In genomic region chr7:112238768-112239728, GRCm38 (mm10) we compare ENCODE assay signal across 10 mouse cellular contexts. TPM values are rescaled to one million over a fixed set of nuclear protein-coding genes. Genes with fewer than 3 reads are reported as not detected.
DNase-seq lines count a peak whose midpoint lies in the region; ATAC-seq and TF ChIP-seq lines count a peak whose summit lies in the region.
"Had no signal": no experiment of that assay in that cellular context is flagged by ENCODE, and none has a peak within 500 bp of the region (broad histone marks: within the 10 kb centered on the region; RNA-seq: fewer than 3 reads in every experiment).

No protein-coding gene starts in this region.

- H3K9ac ChIP-seq in intestine, postnatal 0 days (ENCODE audit: low read depth, low read length): 0 out of 2 replicates have a peak overlapping the region, but pooled peaks have one; percentile 7
- H3K9ac ChIP-seq: embryonic facial prominence, embryonic 13.5 days had no signal

- no peaks in the 10 kb centered on the region for H3K27me3 ChIP-seq in intestine, postnatal 0 days (replicated peaks; ENCODE audit: control insufficient read depth, insufficient read depth, low read length)
- H3K27me3 ChIP-seq: embryonic facial prominence, embryonic 13.5 days had no signal

- no peak for TF ChIP-seq CTCF in intestine, postnatal 0 days (IDR thresholded peaks at IDR 0.05; ENCODE audit: low read depth)

- peaks cover 9% of the 10 kb centered on the region; the same call in 1 of the 2 replicates for H3K36me3 ChIP-seq in intestine, postnatal 0 days (ENCODE audit: control insufficient read depth, insufficient read depth)
- H3K36me3 ChIP-seq: embryonic facial prominence, embryonic 13.5 days had no signal

- H3K4me2 ChIP-seq in intestine, postnatal 0 days (replicated peaks; ENCODE audit: low read depth): no peak overlapping the region
- H3K4me2 ChIP-seq: embryonic facial prominence, embryonic 13.5 days had no signal

- ATAC-seq in intestine, postnatal 0 days: peak; percentile 58
- no peak for ATAC-seq in inflammation-experienced regulatory T-cells, adult 6 months
- ATAC-seq: hindbrain, postnatal 0 days had no signal

- peak; percentile 60 for DNase-seq in cerebellum, adult 11-12 months
- DNase-seq in cerebellum, adult 11 months: no peak
- DNase-seq in layer of hippocampus, adult 11-12 months (ENCODE audit: low spot score): peak; percentile 81
- no peak for DNase-seq in layer of hippocampus, postnatal 10 days (ENCODE audit: low spot score in 2 of 2)
- peak; percentile 75 to 85 for DNase-seq in lung, postnatal 4 days
- DNase-seq in urinary bladder, adult 2 months (ENCODE audit: low spot score): no peak

- WGBS in intestine, postnatal 0 days: 49% methylated on average over 10 of the region's 10 CpGs

- no peaks in the 10 kb centered on the region for H3K9me3 ChIP-seq in intestine, postnatal 0 days (ENCODE audit: control insufficient read depth)
- H3K9me3 ChIP-seq: embryonic facial prominence, embryonic 13.5 days had no signal

- H3K4me3 ChIP-seq in intestine, postnatal 0 days (ENCODE audit: low read depth, low read length): no peak overlapping the region
- H3K4me3 ChIP-seq: embryonic facial prominence, embryonic 13.5 days had no signal

- peaks cover 11% of the 10 kb centered on the region; the same call in 1 of the 2 replicates for H3K4me1 ChIP-seq in intestine, postnatal 0 days (replicated peaks; ENCODE audit: control insufficient read depth, insufficient read depth, low read length)

- H3K27ac ChIP-seq in intestine, postnatal 0 days (ENCODE audit: low read depth, low read length): peak overlapping the region; percentile 50; the same call in 1 of the 2 replicates
- H3K27ac ChIP-seq: embryonic facial prominence, embryonic 13.5 days; hindbrain, postnatal 0 days had no signal

RNA-seq across cellular contexts. Expression of gene Mical2, which starts 13.4 kb away (rescaled TPM):
- 100 to 1,000 TPM; 406 to 434 TPM for total RNA-seq in layer of hippocampus, postnatal 10 days (2021)
- 13.0 and 13.6 TPM in 2 replicates for polyA plus RNA-seq in intestine, postnatal 0 days (2015; fragmentation: Nextera tagmentation; extraction: Ambion mirVana)
- 1 to 10 TPM; 1.5 to 5.7 (median 1.7) TPM for polyA plus RNA-seq in inflammation-experienced regulatory T-cells, adult 6 months (2017; shearing (Covaris generic))
- 22.9 and 26.8 TPM in 2 replicates for polyA plus RNA-seq in urinary bladder, adult 2 months (2012; rRNA removed)

Comparison
In these comparisons a context has a peak if more than half of its experiments do, and no peak if none do; other contexts are left out.
1. DNase-seq: peak in cerebellum, adult 11-12 months (single experiment), layer of hippocampus, adult 11-12 months (single experiment) and lung, postnatal 4 days (2 of 2); none in cerebellum, adult 11 months (single experiment), layer of hippocampus, postnatal 10 days (0 of 2) and urinary bladder, adult 2 months (single experiment).